Mouse (Mus musculus) fibroblast of lung, adult 2 months (primary cell): Measurements from ENCODE around the gene Copa.

Experiments
- DNase-seq: peaks from one replicate; pipeline ENCODE4 v3.0.0-alpha.2; 2011; ENCODE audit warnings: low read depth

Copa gene

GRCm38 (mm10) chr1:172093522-172093921 is 11.2 kb downstream of the Copa start:
- DNase-seq = no peak

DNA sequence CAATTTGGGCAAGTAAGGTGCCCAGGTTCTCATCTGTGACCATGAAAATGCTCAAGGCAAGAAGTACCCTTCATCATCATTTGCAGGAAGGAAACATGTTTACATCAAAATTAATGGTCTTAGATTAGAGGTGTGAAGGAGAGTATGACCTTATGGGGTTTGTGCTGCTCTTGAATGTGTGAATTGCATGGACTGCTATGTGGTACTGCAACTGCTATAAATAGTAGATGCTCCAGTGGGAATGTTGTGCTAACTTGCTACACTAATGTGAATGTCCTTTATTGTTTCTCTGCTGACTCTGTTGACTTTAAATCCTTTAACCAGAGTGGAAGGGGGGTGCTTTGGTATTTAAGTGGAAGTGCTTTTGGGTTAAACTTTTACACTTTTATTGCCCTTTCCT is 12.0 kb downstream of the Copa start:
- no peak for DNase-seq

GRCm38 (mm10) chr1:172095202-172095601 is 12.9 kb downstream of the Copa start:
- DNase-seq = no peak

GRCm38 (mm10) chr1:172099325-172100033 is 17.1 kb downstream of the Copa start:
- no peak for DNase-seq

- no peak for DNase-seq
These were observed 21.3 kb downstream of the Copa start for GRCm38 (mm10) chr1:172103619-172104018.

DNA sequence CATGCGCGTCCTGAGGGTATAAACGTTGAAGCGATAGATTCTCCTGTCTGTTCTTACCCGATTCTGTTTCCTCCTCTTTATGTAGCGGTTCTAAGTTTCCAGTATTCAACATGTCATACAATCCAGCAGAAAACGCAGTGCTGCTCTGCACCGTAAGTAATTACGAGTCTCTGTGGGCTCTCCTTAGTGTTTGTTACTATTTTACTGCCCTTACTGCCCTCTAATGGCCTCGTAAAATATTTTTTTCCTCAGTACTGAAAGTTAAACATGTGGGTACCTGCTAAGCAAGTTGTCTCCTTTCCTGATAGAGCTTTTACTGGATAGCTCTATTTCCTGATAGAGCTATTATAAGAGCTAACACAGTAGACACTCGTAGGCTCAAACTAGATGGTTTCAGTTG is 22.8 kb downstream of the Copa start:
- no peak for DNase-seq

DNA sequence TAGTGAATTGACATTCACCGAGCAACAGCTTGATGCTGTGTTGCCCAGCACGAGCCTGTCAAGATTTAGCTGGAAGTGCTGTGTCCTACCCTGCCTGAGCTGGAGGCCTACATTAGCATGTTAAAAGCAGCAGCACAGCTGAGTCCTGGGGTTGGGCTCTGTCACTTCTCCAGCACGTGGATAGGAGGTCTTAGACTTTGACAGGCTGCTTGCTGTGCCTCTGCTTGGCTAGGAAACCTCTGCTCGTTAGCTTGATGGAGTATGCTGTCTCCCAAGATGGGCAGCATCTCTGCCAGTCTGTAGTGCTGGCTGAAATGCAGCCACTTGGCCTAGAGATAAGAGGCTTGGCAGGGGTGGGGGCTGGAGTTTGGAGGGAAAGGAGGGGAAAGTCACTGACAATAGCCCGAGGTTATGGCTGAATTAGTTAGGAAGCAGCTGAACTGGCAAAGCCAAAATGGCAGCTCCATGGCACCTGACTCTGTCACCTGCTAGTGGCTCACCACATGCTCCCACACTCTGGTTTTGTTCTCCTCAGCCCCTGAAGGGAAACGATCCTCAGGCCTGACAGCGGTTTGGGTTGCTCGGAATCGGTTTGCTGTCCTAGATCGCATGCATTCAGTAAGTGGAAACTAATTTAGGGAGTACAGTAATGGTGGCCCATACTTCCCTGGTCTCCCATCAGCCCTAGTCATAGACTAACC is 25.6 kb downstream of the Copa start:
- DNase-seq = no peak

GRCm38 (mm10) chr1:172116948-172117347 is 34.6 kb downstream of the Copa start:
- no peak for DNase-seq

DNA sequence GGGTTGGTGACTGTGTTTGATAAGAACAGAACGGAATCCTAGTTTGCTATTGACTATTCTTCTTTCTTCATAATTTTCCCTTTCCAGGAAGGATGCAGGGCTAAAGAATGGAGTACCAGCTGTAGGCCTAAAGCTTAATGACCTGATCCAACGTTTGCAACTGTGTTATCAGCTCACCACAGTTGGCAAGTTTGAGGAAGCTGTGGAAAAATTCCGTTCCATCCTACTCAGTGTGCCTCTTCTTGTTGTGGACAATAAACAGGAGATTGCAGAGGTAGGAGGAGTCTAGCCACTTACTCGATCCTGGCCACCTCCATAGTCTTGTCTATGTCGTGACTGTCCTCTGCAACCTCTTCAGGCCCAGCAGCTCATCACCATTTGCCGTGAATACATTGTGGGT is 36.8 kb downstream of the Copa start:
- no peak for DNase-seq

DNA sequence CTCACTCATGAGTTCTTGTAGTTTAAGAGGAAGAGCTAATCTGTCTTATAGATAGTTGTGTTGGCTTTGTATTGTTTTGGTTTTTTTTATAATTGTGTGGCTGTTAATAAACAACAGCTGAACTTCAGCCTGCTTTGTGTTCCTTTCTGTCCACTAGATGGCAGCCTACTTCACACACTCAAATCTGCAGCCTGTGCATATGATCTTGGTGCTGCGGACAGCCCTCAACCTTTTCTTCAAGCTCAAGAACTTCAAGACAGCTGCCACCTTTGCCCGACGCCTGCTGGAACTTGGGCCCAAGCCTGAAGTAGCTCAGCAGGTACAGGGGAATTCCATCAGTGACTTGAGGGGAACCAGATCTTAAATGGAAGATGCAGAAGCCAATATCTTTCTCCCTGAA is 37.4 kb downstream of the Copa start:
- DNase-seq = peak; percentile 25

- DNase-seq = no peak
These were observed 40.3 kb downstream of the Copa start for GRCm38 (mm10) chr1:172122671-172123070.

DNA sequence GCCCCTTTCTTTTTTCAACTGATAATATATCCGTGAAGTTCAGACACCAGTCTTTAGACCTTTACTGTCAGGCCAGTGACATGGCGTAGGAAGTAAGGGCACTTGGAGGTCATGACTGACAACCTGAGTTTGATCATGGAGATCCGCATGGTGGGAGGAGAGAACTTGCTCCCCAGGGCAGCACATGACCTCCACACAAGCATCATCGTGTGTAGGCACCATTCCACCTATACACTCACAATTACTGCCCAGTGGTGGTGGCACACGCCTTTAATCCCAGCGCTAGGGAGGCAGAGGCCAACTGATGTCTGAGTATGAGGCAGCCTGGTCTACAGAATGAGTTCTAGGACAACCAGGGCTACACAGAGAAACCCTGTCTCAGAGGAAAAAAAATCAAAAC is 42.2 kb downstream of the Copa start:
- no peak for DNase-seq

- peak; percentile 60 for DNase-seq
These were observed 44.3 kb downstream of the Copa start, which contains the start of gene Pex19 for GRCm38 (mm10) chr1:172126376-172127347. TSS of gene Pex19 (plus strand) at chr1:172126755.

DNA sequence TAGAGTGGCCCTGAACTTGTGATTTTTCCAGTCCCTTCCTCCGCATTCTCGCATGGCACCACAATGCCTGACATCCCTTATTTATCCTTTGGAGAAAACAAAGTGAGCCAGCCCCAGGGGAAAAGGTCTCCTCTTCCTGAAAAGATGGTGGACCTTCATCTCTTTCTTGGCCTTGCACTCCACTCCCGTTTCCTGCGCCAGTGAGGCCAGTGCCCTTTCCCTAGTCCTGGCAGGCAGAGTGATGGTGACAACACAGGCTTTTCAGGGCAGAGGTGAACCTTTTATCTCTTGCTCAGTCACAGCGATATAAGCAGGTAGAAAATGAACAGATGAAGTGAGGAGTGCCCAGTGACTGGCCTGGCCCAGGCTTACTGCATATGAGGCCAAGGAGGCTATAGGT is 45.2 kb downstream of the Copa start:
- DNase-seq = no peak

- no peak for DNase-seq
These were observed 46.2 kb downstream of the Copa start for GRCm38 (mm10) chr1:172128563-172128962.

DNA sequence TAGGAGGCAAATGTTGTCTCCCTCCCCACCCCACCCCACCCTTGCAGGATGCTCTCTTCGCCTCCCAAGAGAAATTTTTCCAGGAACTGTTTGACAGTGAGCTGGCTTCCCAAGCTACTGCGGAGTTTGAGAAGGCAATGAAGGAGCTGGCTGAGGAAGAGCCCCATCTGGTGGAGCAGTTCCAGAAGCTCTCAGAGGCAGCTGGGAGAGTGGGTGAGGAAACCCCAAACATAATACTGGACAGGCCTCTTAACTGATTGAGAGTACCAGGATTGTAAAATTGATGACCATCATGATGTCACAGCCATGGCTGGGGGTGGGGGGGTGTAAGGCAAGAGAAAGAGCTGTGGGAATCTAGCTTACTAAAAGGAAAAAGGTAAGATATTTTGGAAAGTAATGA is 46.8 kb downstream of the Copa start:
- DNase-seq = no peak

GRCm38 (mm10) chr1:172129780-172130179 is 47.5 kb downstream of the Copa start:
- DNase-seq = no peak

DNA sequence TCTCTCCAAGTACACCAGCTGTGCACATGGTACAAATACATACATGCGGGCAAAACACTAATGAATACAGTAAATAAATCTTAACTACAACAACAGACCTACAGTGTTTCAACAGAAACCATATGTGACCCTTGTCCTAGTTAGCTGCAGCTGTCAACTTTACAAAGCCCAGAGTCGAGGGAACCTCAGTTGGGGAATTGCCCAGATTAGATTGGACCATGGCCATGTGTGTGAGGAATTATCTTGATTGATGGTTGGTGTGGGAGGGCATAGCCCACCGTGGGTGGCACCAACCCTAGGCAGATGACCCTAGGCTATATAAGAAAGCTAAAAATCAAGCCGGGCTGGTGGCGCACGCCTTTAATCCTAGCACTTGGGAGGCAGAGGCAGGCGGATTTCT is 50.0 kb downstream of the Copa start:
- DNase-seq = no peak

GRCm38 (mm10) chr1:172133535-172133934 is 51.2 kb downstream of the Copa start:
- DNase-seq = no peak

DNA sequence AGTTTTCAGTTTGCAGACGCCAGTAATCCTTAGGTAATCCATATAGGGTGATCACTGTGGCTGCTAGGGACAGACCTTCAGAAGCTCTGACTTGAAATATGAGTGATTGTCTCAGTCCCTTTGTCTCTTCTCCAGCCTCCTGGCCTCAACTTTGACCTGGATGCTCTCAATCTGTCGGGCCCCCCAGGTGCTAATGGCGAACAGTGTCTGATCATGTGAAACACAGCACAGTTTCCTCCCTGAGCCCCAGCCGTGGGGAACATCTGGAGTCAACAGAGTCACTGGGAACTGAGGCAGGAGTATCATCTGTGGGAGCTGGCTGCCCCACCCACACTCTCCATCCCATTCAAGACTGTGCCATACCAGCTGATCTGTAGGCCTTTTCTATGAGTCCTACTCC is 51.7 kb downstream of the Copa start:
- DNase-seq = no peak

- no peak for DNase-seq
These were observed 57.8 kb downstream of the Copa start for GRCm38 (mm10) chr1:172140160-172140559.

- no peak for DNase-seq
These were observed 58.5 kb downstream of the Copa start for GRCm38 (mm10) chr1:172140825-172141224.

- no peak for DNase-seq
These were observed 59.2 kb downstream of the Copa start for GRCm38 (mm10) chr1:172141529-172141928.
